Mouse (Mus musculus) stomach, embryonic 14.5 days (tissue): ENCODE results near the gene Cd300lg. TPM values are rescaled to one million over a fixed set of nuclear protein-coding genes. Genes with fewer than 3 reads are reported as not detected.

Experiments
- ATAC-seq: fragments of 200-750 bp; cut with Nextera tagmentation; 2 replicates; pipeline ENCODE4 v1.8.0; 2017; ENCODE audit warnings: low read depth, moderate TSS enrichment; ENCODE audit not compliant: insufficient number of reproducible peaks, insufficient read depth, low FRiP score
- H3K27ac ChIP-seq: fragments of 300-500 bp; sonication (generic); 2 replicates; pipeline ENCODE4 v1.5.1; 2014; ENCODE audit warnings: mild to moderate bottlenecking, low read length, moderate library complexity, mixed read lengths
- H3K27me3 ChIP-seq: fragments of 300-500 bp; sonication (generic); 2 replicates; pipeline ENCODE4 v1.6.1; 2014; ENCODE audit warnings: low read length, control low read depth, mixed read lengths; ENCODE audit not compliant: control insufficient read depth, insufficient read depth
- H3K36me3 ChIP-seq: fragments of 300-500 bp; sonication (generic); 2 replicates; pipeline ENCODE4 v1.6.1; 2014; ENCODE audit warnings: mild to moderate bottlenecking, control low read depth, low read length, moderate library complexity, mixed read lengths; ENCODE audit not compliant: control insufficient read depth, insufficient read depth
- H3K4me1 ChIP-seq: fragments of 300-500 bp; sonication (generic); 2 replicates; pipeline ENCODE4 v1.6.1; 2014; ENCODE audit warnings: low read length, control low read depth, mixed read lengths; ENCODE audit not compliant: control insufficient read depth, insufficient read depth
- H3K4me2 ChIP-seq: fragments of 300-500 bp; sonication (generic); replicated peaks from 2 replicates; pipeline ENCODE4 v1.6.1; 2014; ENCODE audit warnings: low read depth, low read length, control low read depth
- H3K4me3 ChIP-seq: fragments of 300-500 bp; sonication (generic); 2 replicates; pipeline ENCODE4 v1.5.1; 2014; ENCODE audit warnings: low read depth, low read length, control low read depth
- H3K9ac ChIP-seq: fragments of 300-500 bp; sonication (generic); replicated peaks from 2 replicates; pipeline ENCODE4 v1.6.1; 2014; ENCODE audit warnings: low read depth, mild to moderate bottlenecking, control low read depth, low read length, moderate library complexity, mixed read lengths
- H3K9me3 ChIP-seq: fragments of 300-500 bp; sonication (generic); 2 replicates; pipeline ENCODE4 v1.6.1; 2016; ENCODE audit warnings: low read depth, low read length, control low read depth; ENCODE audit not compliant: control insufficient read depth
- WGBS: fragments of 180-500 bp; shearing (Covaris S2); extraction: QIAGEN DNeasy Blood & Tissue Kit; methylation state at CpG from one replicate; pipeline ENCODE4 v1.1.7; 2014; 5-methylcytosine and 5-hydroxymethylcytosine counted together
- polyA plus RNA-seq: library from polyadenylated mRNA; unstranded; fragments of >200 nt; fragmentation: Nextera tagmentation; extraction: Ambion mirVana; gene quantifications from 2 replicates; pipeline ENCODE4 v1.2.1, GENCODE M21; 2014

The Cd300lg gene
- polyA plus RNA-seq, 1 experiment from 2014 or later = 1.1 TPM

DNA sequence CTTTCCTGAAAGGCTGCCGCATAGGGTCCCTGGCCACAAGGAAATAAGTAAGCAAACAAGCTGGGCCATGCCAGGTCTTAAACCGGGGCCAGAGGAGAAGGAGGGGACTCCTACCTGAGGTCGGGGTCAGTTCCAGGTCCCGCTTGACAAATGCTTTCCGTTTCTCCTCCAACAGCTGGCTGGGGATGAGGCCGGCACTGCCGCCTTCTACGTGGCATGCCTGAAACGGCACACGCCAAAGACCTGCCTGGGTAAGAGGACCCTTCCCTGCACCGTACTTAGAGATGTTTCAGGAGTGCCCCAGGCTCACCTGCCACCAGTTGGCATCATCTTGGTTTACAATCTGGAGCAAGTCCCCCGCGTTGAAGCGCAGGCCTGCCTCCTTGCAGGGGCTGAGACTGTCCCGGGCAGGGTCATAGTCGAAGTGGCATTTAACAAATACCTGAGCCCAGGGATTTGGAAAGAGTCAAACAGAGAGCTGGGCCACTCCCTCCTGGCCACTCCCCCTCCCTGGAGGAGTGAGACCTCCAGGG lies 20.7 kb downstream of the Cd300lg start:
- H3K27me3 ChIP-seq = no peaks in the 10 kb centered on the region
- peaks cover 3% of the 10 kb centered on the region; the same call in 1 of the 2 replicates for H3K4me1 ChIP-seq
- no peak overlapping the region for H3K27ac ChIP-seq
- H3K4me2 ChIP-seq = peak overlapping the region; percentile 69; the same call in 1 of the 2 replicates
- no peak overlapping the region for H3K9ac ChIP-seq
- no peaks in the 10 kb centered on the region for H3K36me3 ChIP-seq
- no peak overlapping the region for H3K4me3 ChIP-seq
- 22% methylated on average over 16 of the region's 16 CpGs for WGBS
- no peaks in the 10 kb centered on the region for H3K9me3 ChIP-seq
- ATAC-seq = no peak

DNA sequence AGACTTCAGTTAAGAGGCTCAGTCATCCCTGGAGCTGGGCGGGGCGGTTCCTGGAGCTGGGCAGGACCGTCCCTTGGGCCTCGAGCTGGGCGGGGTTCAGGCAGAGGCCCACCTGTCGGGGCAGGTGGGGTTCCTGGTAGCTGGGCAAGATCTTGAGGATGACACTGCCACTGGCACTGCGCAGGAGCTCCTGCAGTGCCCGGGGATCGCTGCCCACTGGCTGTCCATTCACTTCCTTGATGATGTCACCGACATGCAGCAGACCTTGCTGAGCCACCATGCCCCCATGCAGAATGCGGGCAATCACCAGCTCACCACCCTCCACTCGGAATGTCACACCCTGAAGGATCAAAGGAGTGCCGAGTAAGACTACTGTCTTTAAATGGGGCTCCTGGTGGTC lies 21.8 kb downstream of the Cd300lg start:
- Histone ChIP-seq H3K4me3 (no peak overlapping the region), H3K4me2 (no peak overlapping the region), H3K4me1 (peaks cover 3% of the 10 kb centered on the region; the same call in 1 of the 2 replicates), H3K36me3 (no peaks in the 10 kb centered on the region), H3K27ac (no peak overlapping the region), H3K9me3 (no peaks in the 10 kb centered on the region), H3K27me3 (no peaks in the 10 kb centered on the region), H3K9ac (no peak overlapping the region)
- WGBS = 76% methylated on average over 13 of the region's 13 CpGs
- ATAC-seq = no peak

DNA sequence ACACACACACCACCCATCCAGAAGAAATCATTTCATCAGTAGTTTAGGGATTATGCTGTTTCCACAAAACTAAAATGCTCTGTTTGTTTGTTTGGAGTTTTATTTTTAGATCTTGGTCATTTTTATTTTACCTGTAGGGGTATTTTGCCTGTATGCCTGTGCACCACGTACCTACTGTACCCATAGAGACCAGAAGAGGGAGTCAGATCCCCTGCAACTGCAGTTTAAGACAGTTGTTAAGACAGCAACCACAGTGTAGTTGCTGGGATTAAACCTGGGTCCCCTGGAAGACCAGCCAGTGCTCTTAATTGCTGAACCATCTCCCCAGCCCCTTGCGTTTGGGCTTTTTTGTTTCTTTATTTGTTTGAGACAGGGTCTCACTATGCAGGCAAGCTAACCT lies 27.7 kb downstream of the Cd300lg start:
- H3K4me2 ChIP-seq = no peak overlapping the region
- H3K4me3 ChIP-seq = no peak overlapping the region
- no peak overlapping the region for H3K27ac ChIP-seq
- H3K27me3 ChIP-seq = no peaks in the 10 kb centered on the region
- H3K36me3 ChIP-seq = no peaks in the 10 kb centered on the region
- peaks cover 5% of the 10 kb centered on the region; the same call in 1 of the 2 replicates for H3K4me1 ChIP-seq
- no peak overlapping the region for H3K9ac ChIP-seq
- 63% methylated on average over 2 of the region's 2 CpGs for WGBS
- ATAC-seq = no peak
- H3K9me3 ChIP-seq = no peaks in the 10 kb centered on the region

DNA sequence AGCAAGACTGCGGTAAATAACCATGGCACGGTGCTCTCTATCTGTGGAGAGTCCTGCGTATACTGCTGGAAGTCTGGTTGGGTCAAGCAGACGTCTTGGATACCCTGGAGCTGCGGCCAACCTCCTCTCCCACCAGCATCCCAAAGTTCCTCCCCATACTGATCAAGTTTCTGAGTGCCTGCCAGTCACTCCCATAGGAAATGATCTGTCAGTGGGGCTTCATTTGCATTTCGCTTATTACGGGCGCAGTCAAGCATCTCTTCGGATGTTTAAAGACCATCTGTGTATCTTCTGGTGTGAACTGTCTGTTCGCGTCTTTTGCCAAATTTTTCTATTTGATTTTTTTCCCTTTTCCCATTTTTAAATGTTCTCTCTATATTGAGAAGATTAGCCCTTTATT lies 28.3 kb downstream of the Cd300lg start:
- ATAC-seq = no peak
- Histone ChIP-seq H3K27ac (no peak overlapping the region), H3K4me3 (no peak overlapping the region), H3K9ac (no peak overlapping the region), H3K9me3 (no peaks in the 10 kb centered on the region), H3K27me3 (no peaks in the 10 kb centered on the region), H3K4me2 (no peak overlapping the region), H3K4me1 (peaks cover 5% of the 10 kb centered on the region; the same call in 1 of the 2 replicates), H3K36me3 (no peaks in the 10 kb centered on the region)
- 68% methylated on average over 11 of the region's 11 CpGs for WGBS

DNA sequence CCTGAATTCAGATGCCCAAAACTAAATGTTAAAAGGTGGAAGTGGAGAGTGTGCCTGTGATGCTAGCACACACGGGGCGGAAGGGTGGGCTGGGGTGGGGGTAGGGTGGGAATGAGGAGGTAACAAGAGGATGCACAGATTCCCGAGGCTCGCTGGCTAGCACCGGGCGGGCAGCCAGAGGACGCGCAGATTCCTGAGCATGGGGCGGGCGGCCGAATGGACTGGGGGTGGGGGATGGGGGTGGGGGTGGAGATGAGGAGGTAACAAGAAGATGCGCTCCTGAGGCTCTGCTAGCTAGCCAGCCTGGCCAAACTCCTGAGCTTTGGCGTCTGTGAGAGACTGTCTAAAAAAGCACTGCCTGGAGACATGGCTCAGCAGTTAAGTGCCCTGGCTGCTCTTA lies 29.1 kb downstream of the Cd300lg start:
- Histone ChIP-seq H3K4me2 (peak overlapping the region; percentile 26; the same call in 1 of the 2 replicates), H3K27ac (no peak overlapping the region), H3K4me3 (no peak overlapping the region), H3K9ac (no peak overlapping the region), H3K36me3 (no peaks in the 10 kb centered on the region), H3K9me3 (no peaks in the 10 kb centered on the region), H3K4me1 (peaks cover 5% of the 10 kb centered on the region; the same call in 1 of the 2 replicates), H3K27me3 (no peaks in the 10 kb centered on the region)
- WGBS = 3% methylated on average over 13 of the region's 13 CpGs
- no peak for ATAC-seq

DNA sequence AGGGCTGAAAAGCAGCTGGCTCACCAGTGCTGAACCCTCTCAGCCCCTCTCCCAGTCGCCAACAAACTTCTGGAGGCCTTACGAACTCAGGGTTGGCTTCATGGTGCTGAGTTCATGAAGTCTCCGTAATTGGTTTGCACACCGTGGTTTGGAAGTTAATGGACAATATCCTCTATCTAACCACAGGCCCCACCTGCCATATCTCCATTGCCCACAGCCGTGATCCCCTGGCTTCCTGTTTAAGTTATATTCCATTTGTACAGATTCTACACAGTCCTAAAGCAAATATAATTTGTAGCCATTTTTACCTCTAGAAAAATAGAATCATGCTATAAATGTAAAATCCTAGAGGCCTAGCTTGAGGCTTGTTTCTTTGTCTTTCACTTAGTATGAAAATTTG lies 31.4 kb downstream of the Cd300lg start:
- H3K27ac ChIP-seq = no peak overlapping the region
- ATAC-seq = no peak
- 58% methylated on average over 5 of the region's 5 CpGs for WGBS
- no peak overlapping the region for H3K9ac ChIP-seq
- no peaks in the 10 kb centered on the region for H3K27me3 ChIP-seq
- H3K9me3 ChIP-seq = no peaks in the 10 kb centered on the region
- no peak overlapping the region for H3K4me2 ChIP-seq
- no peak overlapping the region for H3K4me3 ChIP-seq
- peaks cover 5% of the 10 kb centered on the region; the same call in 1 of the 2 replicates for H3K4me1 ChIP-seq
- H3K36me3 ChIP-seq = no peaks in the 10 kb centered on the region

DNA sequence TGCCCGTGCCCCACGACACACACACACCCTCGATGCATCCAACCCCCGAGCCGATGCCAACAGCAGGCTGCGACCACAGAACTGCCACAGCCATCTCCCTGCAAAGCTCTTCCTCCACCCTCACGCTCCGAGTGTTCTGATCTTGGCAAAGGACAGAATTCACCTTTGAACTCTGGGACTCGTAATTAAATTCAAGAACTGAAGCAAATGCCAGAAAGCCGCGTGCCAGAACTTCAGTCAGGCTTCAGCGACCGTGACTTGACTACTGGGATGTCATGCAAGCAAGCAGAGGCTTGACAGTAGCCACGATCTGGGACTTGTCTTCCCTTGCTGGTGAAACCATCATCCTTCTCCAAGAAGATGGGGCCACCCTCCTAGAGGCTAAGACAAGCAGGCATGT lies 32.4 kb downstream of the Cd300lg start:
- Histone ChIP-seq H3K36me3 (peaks cover 4% of the 10 kb centered on the region; the same call in 1 of the 2 replicates), H3K4me1 (peaks cover 5% of the 10 kb centered on the region; the same call in 1 of the 2 replicates), H3K9me3 (no peaks in the 10 kb centered on the region), H3K9ac (no peak overlapping the region), H3K27ac (no peak overlapping the region), H3K27me3 (no peaks in the 10 kb centered on the region), H3K4me3 (no peak overlapping the region), H3K4me2 (no peak overlapping the region)
- ATAC-seq = no peak
- 85% methylated on average over 14 of the region's 14 CpGs for whole genome bisulfite sequencing

DNA sequence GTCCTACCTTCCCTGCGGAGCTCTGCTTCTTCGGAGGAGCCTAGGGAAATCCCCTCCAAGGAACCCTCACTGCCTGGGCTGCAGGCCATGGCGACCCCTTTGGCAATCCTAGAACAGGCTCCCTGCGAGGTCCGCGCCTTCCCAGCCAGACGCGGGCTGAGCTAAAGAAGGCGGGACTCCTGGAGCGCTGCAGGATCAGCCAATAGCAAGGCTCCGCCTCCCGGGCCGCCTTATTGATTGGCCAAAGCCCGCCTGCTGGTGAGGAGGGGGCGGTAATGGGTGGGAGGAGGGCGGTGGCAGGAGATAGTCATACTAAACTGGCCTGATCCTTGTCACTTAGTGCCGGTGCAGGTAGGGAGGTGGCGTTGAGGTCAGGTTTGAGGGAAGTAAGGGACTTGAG lies 41.0 kb downstream of the Cd300lg start:
- Histone ChIP-seq H3K27ac (no peak overlapping the region), H3K4me3 (peak overlapping the region; percentile 31), H3K36me3 (peaks cover 7% of the 10 kb centered on the region; the same call in 1 of the 2 replicates), H3K4me1 (0 out of 2 replicates have a peak, but pooled peaks cover 3% of the 10 kb centered on the region), H3K27me3 (no peaks in the 10 kb centered on the region), H3K9me3 (no peaks in the 10 kb centered on the region), H3K9ac (no peak overlapping the region; the same call in 1 of the 2 replicates), H3K4me2 (peak overlapping the region; percentile 67)
- WGBS = 1% methylated on average over 18 of the region's 18 CpGs
- ATAC-seq = peak; percentile 90

DNA sequence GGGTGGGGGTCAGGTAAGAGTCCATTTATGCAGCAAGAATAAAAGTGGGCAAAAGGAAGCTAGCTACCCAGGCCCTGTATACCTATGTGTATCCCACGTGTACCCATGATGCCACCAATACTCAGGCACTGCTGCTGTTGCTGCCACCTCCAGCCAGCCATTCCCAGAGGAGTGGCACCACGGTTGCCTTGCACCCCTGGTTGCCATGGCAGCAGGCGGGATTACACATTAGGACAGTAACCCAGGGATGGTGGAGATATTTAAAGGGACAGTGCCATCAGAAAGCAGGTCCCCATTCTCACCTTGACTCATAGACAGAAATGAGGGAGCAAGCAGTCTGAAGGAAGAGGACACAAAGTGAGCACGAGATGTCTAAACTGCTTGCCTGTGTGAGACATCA lies 41.9 kb downstream of the Cd300lg start:
- H3K27ac ChIP-seq = no peak overlapping the region
- H3K36me3 ChIP-seq = peaks cover 6% of the 10 kb centered on the region; the same call in 1 of the 2 replicates
- no peaks in the 10 kb centered on the region for H3K9me3 ChIP-seq
- H3K27me3 ChIP-seq = no peaks in the 10 kb centered on the region
- no peak for ATAC-seq
- H3K4me2 ChIP-seq = no peak overlapping the region
- no peak overlapping the region for H3K9ac ChIP-seq
- H3K4me3 ChIP-seq = no peak overlapping the region
- 52% methylated on average over 4 of the region's 4 CpGs for WGBS
- H3K4me1 ChIP-seq = 0 out of 2 replicates have a peak, but pooled peaks cover 3% of the 10 kb centered on the region
